Mouse (Mus musculus) heart, embryonic 14.5 days (tissue): ENCODE results near the gene Slc7a14. TPM values are rescaled to one million over a fixed set of nuclear protein-coding genes. Genes with fewer than 3 reads are reported as not detected.

Experiments
- polyA plus RNA-seq: library from polyadenylated mRNA; unstranded; fragments of >200 nt; fragmentation: Nextera tagmentation; extraction: Ambion mirVana; gene quantifications from 2 replicates; pipeline ENCODE4 v1.2.1, GENCODE M21; 2014

Gene Slc7a14
- polyA plus RNA-seq, 1 experiment from 2014 or later = 0.66 TPM

Other genes with a start within 250 kb of the Slc7a14 start
- gene Skil, start 215.3 kb downstream of the Slc7a14 start, polyA plus RNA-seq = 16.7 and 19.0 TPM in 2 replicates
- 5.6 and 6.8 TPM in 2 replicates for gene Cldn11, start 160.5 kb downstream of the Slc7a14 start, polyA plus RNA-seq